Mouse (Mus musculus): ENCODE measurements around the gene Plekha6. TPM values are rescaled to one million over a fixed set of nuclear protein-coding genes. Genes with fewer than 3 reads are reported as not detected.

Plekha6 gene
- polyA plus RNA-seq, 1 experiment from 2014 or later: 25.8 TPM

GRCm38 (mm10) chr1:133240881-133241280, 76.9 kb downstream of the Plekha6 start:
- peaks cover 44% of the 10 kb centered on the region for H3K4me1 ChIP-seq

GRCm38 (mm10) chr1:133244668-133245067, 80.7 kb downstream of the Plekha6 start:
- no peak overlapping the region for H3K27ac ChIP-seq
- no peaks in the 10 kb centered on the region for H3K9me3 ChIP-seq (replicated peaks)
- ATAC-seq (ENCODE audit: low FRiP score): no peak
- no peaks in the 10 kb centered on the region for H3K36me3 ChIP-seq
- H3K4me3 ChIP-seq: no peak overlapping the region
- no peak overlapping the region for H3K4me2 ChIP-seq (replicated peaks)
- peaks cover 33% of the 10 kb centered on the region for H3K4me1 ChIP-seq
- 74% methylated on average over 7 of the region's 7 CpGs for WGBS
- no peak overlapping the region for H3K9ac ChIP-seq
- 0 out of 2 replicates have a peak, but pooled peaks cover 2% of the 10 kb centered on the region for H3K27me3 ChIP-seq

More at GRCm38 (mm10) chr1:133240881-133241280, 76.9 kb downstream of the Plekha6 start:
- whole genome bisulfite sequencing: 75% methylated on average over 3 of the region's 3 CpGs
- no peak for ATAC-seq (ENCODE audit: low FRiP score)
- no peak overlapping the region for H3K4me3 ChIP-seq
- no peak overlapping the region for H3K4me2 ChIP-seq (replicated peaks)
- H3K9me3 ChIP-seq (replicated peaks): no peaks in the 10 kb centered on the region
- no peaks in the 10 kb centered on the region for H3K36me3 ChIP-seq
- H3K9ac ChIP-seq: no peak overlapping the region
- H3K27me3 ChIP-seq: peaks cover 5% of the 10 kb centered on the region; the same call in 1 of the 2 replicates
- no peak overlapping the region for H3K27ac ChIP-seq

- H3K27me3 ChIP-seq: 0 out of 2 replicates have a peak, but pooled peaks cover 2% of the 10 kb centered on the region
- WGBS: 19% methylated on average over 12 of the region's 12 CpGs
Measured at GRCm38 (mm10) chr1:133245690-133246619, 81.9 kb downstream of the Plekha6 start.

GRCm38 (mm10) chr1:133247189-133247588, 83.2 kb downstream of the Plekha6 start:
- H3K4me3 ChIP-seq: peak overlapping the region; percentile 27
- H3K27ac ChIP-seq: peak overlapping the region; percentile 91; the same call in 1 of the 2 replicates
- H3K9ac ChIP-seq: peak overlapping the region; percentile 58; the same call in 1 of the 2 replicates
- H3K36me3 ChIP-seq: no peaks in the 10 kb centered on the region
- no peak for ATAC-seq (ENCODE audit: low FRiP score)
- H3K4me1 ChIP-seq: peaks cover 50% of the 10 kb centered on the region
- H3K9me3 ChIP-seq (replicated peaks): no peaks in the 10 kb centered on the region
- WGBS: 70% methylated on average over 5 of the region's 5 CpGs
- H3K27me3 ChIP-seq: 0 out of 2 replicates have a peak, but pooled peaks cover 2% of the 10 kb centered on the region
- H3K4me2 ChIP-seq (replicated peaks): peak overlapping the region; percentile 46

More at GRCm38 (mm10) chr1:133245690-133246619, 81.9 kb downstream of the Plekha6 start:
- Histone ChIP-seq H3K9me3 (replicated peaks) (no peaks in the 10 kb centered on the region), H3K27ac (peak overlapping the region; percentile 91), H3K36me3 (no peaks in the 10 kb centered on the region), H3K9ac (peak overlapping the region; percentile 58), H3K4me1 (peaks cover 38% of the 10 kb centered on the region), H3K4me3 (peak overlapping the region; percentile 27), H3K4me2 (replicated peaks) (peak overlapping the region; percentile 46)
- ATAC-seq (ENCODE audit: low FRiP score): peak; percentile 72

- H3K27ac ChIP-seq: no peak overlapping the region
- 88% methylated on average over 6 of the region's 6 CpGs for WGBS
- H3K4me2 ChIP-seq (replicated peaks): no peak overlapping the region
- H3K9me3 ChIP-seq (replicated peaks): no peaks in the 10 kb centered on the region
- no peaks in the 10 kb centered on the region for H3K27me3 ChIP-seq
- H3K9ac ChIP-seq: no peak overlapping the region
- no peak for ATAC-seq (ENCODE audit: low FRiP score)
- H3K4me3 ChIP-seq: no peak overlapping the region
- H3K4me1 ChIP-seq: peaks cover 72% of the 10 kb centered on the region
- H3K36me3 ChIP-seq: no peaks in the 10 kb centered on the region
Measured at GRCm38 (mm10) chr1:133250761-133251160, 86.8 kb downstream of the Plekha6 start.

GRCm38 (mm10) chr1:133251625-133252034, 87.6 kb downstream of the Plekha6 start:
- H3K27ac ChIP-seq: no peak overlapping the region
- no peak overlapping the region for H3K4me3 ChIP-seq
- H3K36me3 ChIP-seq: no peaks in the 10 kb centered on the region
- H3K9me3 ChIP-seq (replicated peaks): no peaks in the 10 kb centered on the region
- no peaks in the 10 kb centered on the region for H3K27me3 ChIP-seq
- peaks cover 72% of the 10 kb centered on the region for H3K4me1 ChIP-seq
- H3K9ac ChIP-seq: no peak overlapping the region
- no peak for ATAC-seq (ENCODE audit: low FRiP score)
- WGBS: 35% methylated on average over 5 of the region's 5 CpGs
- H3K4me2 ChIP-seq (replicated peaks): no peak overlapping the region

DNA sequence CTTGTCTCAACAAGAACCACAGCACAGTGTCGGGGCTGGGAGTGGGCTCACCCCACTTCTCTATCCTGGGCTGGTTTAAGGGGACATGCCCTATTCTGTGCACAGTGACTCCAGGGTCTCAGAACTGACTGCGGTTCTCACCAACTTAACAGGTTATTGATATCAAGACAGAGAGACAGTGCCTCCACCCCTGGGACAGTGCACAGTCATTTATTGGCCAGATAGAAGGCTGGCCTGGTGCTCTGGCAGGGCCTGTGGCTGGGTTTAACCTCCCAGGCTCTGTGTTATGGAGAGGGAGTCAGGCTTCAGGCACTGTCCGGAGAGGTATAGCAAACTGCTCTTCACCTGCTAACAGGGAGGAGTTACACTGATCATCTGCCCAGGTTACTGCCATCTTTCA, 88.2 kb downstream of the Plekha6 start:
- H3K4me1 ChIP-seq: peaks cover 71% of the 10 kb centered on the region
- no peak for ATAC-seq (ENCODE audit: low FRiP score)
- no peak overlapping the region for H3K4me2 ChIP-seq (replicated peaks)
- no peak overlapping the region for H3K4me3 ChIP-seq
- 73% methylated on average over 3 of the region's 3 CpGs for WGBS
- H3K9me3 ChIP-seq (replicated peaks): no peaks in the 10 kb centered on the region
- no peak overlapping the region for H3K9ac ChIP-seq
- no peaks in the 10 kb centered on the region for H3K27me3 ChIP-seq
- H3K27ac ChIP-seq: no peak overlapping the region
- H3K36me3 ChIP-seq: no peaks in the 10 kb centered on the region

GRCm38 (mm10) chr1:133252801-133253531, 89.0 kb downstream of the Plekha6 start:
- no peak overlapping the region for H3K4me2 ChIP-seq (replicated peaks)
- no peak overlapping the region for H3K27ac ChIP-seq
- H3K9ac ChIP-seq: no peak overlapping the region
- H3K9me3 ChIP-seq (replicated peaks): no peaks in the 10 kb centered on the region
- WGBS: 53% methylated on average over 10 of the region's 10 CpGs
- H3K4me3 ChIP-seq: no peak overlapping the region
- no peaks in the 10 kb centered on the region for H3K36me3 ChIP-seq
- no peaks in the 10 kb centered on the region for H3K27me3 ChIP-seq
- no peak for ATAC-seq (ENCODE audit: low FRiP score)
- peaks cover 70% of the 10 kb centered on the region for H3K4me1 ChIP-seq

DNA sequence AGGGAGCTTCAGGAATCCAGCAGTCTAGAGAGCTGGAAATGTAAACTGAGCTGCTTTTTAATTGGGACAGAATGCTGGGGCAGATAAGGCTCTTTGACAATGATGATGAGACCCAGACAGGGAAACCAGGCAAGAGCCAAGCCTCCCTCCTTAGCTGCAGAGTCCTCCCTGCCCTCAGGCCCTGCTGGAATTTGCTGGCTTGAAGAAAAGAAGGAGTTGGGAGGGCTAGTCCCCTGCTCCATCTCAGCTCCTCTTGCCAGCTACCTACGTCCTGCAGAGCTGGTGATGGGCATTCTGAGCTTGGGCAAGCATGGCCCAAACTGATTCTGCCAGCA, 89.5 kb downstream of the Plekha6 start:
- Histone ChIP-seq H3K27me3 (no peaks in the 10 kb centered on the region), H3K27ac (no peak overlapping the region), H3K4me1 (peaks cover 76% of the 10 kb centered on the region), H3K4me3 (no peak overlapping the region), H3K9ac (no peak overlapping the region), H3K9me3 (replicated peaks) (no peaks in the 10 kb centered on the region), H3K36me3 (no peaks in the 10 kb centered on the region; the same call in 1 of the 2 replicates), H3K4me2 (replicated peaks) (no peak overlapping the region)
- no peak for ATAC-seq (ENCODE audit: low FRiP score)
- WGBS: 72% methylated on average over 1 of the region's 1 CpGs

GRCm38 (mm10) chr1:133254226-133254625, 90.2 kb downstream of the Plekha6 start:
- Histone ChIP-seq H3K9me3 (replicated peaks) (no peaks in the 10 kb centered on the region), H3K27me3 (no peaks in the 10 kb centered on the region), H3K9ac (0 out of 2 replicates have a peak overlapping the region, but pooled peaks have one; percentile 23), H3K4me1 (peaks cover 79% of the 10 kb centered on the region), H3K27ac (no peak overlapping the region), H3K36me3 (peaks cover 6% of the 10 kb centered on the region; the same call in 1 of the 2 replicates), H3K4me2 (replicated peaks) (no peak overlapping the region), H3K4me3 (no peak overlapping the region)
- 84% methylated on average over 6 of the region's 6 CpGs for WGBS
- no peak for ATAC-seq (ENCODE audit: low FRiP score)

DNA sequence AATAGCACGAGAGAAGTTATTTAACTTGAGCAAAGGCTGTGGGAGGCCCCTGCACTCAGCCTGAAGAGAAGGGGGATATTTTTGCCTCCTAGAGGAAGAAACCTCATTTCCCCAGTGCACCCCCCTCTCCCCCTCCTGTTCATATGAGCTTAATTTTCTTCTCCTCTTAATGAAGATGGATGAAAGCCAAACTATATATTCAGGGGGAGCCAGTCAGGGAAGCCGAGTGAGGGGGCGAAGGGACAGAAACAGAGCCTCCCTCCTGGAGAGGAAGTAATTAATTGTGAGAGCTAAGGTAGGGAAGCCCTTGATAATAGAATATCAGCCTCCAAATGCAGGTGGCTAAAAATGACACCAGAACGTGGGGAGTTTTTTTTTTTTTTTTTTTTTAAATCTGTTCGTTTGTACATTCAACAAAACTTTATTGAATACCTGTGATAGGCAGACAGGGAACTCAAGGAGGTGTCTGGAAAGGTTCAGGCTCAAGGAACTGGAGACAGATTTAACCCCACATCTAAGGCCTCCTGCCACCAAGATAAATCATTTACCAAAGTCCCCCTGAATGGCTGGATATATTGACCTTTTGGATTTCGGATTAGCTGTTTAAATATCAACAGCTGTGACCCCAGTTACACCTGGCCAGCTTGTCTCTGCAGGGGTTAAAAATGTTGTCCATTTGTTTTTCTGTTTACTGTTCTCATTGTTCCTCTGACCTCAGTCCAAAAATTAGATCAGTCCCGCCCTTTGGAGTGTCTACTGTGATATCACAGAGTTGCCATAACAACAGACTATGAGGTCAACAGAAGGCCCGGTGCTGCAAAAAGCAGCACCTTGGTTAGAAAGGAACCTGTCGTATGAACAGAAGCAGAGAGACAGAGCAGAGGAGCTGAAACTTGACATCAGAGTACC, 91.1 kb downstream of the Plekha6 start:
- no peaks in the 10 kb centered on the region for H3K9me3 ChIP-seq (replicated peaks)
- H3K4me1 ChIP-seq: peaks cover 79% of the 10 kb centered on the region
- no peaks in the 10 kb centered on the region for H3K27me3 ChIP-seq
- H3K4me3 ChIP-seq: no peak overlapping the region
- no peak for ATAC-seq (ENCODE audit: low FRiP score)
- H3K27ac ChIP-seq: no peak overlapping the region; the same call in 1 of the 2 replicates
- 0 out of 2 replicates have a peak overlapping the region, but pooled peaks have one; percentile 23 for H3K9ac ChIP-seq
- 48% methylated on average over 9 of the region's 9 CpGs for WGBS
- peaks cover 10% of the 10 kb centered on the region for H3K36me3 ChIP-seq
- H3K4me2 ChIP-seq (replicated peaks): no peak overlapping the region

All from hindbrain, embryonic 12.5 days (tissue).